Mouse (Mus musculus): ENCODE measurements at regions not wholly inside any gene's neighbourhood (a gene's known extent, or its start where the extent isn't known, plus 50 kb on each side); places are given as distances from the start of the nearest gene placed in this dataset.
A peak's percentile ranks its signal among the peaks of the same experiment; 100 is the strongest.

DNA sequence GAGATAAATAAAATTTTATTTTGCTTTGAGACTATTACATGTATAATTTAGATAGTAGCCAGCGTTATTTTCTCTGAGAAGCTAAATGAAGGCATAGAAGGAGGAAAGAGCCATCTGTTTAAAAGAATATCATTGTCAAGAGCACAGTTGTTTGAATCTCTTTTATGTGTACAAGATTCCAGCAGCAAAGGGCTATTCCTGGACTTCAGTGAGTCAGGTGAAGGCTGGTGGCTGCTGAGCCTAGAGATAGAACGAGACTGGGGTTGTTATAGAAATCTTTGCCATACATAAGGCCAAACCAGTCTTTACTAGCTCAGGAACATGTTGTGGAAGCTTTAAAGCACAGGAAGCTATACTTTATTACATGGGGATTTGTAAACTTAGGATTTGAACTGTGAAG lies 261.6 kb downstream of the Adcyap1 start:
- peak; percentile 47 for DNase-seq (ENCODE audit: low read depth, low spot score)

DNA sequence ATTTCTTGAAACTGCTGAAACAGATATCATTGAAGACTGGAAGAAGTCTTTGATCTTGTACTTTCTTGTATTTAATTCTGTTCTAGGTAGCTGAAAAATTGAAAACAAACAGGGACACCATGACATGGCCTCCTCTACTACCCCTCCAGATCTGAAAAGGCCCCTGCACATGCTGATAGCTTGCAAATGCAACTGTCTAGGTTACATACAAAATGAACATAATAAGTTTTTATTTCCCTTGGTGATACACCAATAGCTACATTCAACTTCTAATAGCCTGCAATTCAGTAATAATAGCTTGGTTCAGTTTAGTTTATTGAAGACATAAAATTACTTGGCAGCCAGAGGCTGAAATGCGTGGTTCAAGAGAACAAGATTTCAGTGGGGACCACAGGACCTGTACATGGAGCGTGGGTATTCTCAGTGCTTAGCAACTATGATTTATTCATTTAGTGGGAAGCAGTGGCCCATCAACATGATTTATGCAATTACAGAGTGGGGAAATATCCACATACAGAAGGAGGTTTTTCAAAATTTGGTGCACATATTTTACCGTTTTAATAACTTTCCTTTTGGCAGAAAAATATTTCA lies 264.9 kb downstream of the Adcyap1 start:
- peak; percentile 1 for DNase-seq (ENCODE audit: low read depth, low spot score)

DNA sequence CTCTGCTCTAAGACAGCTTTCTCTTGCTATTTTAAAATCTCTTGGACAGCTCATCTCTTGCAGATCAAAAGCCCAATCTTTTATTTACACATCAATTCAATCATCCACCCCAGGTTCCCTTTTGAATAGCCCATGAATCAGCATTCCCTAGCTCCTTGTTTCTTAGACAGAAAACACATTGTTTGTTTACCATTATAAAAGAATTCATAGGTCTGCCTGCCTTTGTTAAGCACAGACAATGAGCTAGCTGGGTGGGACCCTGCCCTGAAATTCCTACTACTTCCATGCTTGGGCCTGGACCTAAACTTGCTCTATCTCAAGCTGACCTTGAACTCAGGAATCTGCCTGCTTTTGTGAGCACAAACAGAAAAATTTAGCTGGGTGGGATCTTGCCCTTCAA lies 283.6 kb downstream of the Adcyap1 start:
- no peak for DNase-seq (ENCODE audit: low read depth, low spot score)

DNA sequence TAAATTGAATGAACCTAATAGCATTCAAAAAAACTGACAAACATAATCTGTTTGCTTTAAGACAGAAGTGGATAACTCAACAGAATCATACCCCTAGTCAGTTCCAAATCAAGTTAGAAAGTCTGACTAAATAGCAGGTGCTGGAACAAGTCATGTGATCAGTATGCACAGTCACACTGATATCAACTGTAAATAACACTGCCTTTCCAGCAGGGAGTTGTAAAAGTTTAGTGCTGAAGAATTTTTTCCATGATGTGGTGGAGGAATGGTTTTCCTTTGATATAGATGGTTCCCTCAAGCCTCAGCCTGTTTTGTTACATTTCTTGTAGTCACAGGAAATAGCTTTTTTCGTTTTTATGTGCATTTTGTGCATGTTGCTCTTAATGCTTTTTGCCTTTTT lies 285.7 kb downstream of the Adcyap1 start:
- no peak for DNase-seq (ENCODE audit: low read depth, low spot score)

DNA sequence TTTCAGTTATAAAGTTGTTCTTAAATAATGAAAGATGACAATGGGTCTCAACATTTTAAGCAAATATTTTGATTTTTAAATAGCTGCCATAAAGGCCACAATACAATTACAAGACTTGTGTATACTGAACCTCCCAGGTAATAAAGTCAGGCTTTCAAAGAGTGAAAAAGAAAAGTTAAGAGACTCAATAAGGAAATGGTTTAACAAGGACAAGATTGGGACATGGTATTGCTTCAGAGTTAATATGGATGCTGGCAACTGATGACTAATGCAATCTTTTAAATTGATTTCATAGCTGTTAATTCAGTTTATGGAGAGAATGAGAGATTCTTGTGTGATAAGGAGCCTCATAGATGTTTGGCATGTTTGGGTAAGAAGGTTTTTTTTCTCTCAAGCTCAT lies 287.6 kb downstream of the Adcyap1 start:
- no peak for DNase-seq (ENCODE audit: low read depth, low spot score)

DNA sequence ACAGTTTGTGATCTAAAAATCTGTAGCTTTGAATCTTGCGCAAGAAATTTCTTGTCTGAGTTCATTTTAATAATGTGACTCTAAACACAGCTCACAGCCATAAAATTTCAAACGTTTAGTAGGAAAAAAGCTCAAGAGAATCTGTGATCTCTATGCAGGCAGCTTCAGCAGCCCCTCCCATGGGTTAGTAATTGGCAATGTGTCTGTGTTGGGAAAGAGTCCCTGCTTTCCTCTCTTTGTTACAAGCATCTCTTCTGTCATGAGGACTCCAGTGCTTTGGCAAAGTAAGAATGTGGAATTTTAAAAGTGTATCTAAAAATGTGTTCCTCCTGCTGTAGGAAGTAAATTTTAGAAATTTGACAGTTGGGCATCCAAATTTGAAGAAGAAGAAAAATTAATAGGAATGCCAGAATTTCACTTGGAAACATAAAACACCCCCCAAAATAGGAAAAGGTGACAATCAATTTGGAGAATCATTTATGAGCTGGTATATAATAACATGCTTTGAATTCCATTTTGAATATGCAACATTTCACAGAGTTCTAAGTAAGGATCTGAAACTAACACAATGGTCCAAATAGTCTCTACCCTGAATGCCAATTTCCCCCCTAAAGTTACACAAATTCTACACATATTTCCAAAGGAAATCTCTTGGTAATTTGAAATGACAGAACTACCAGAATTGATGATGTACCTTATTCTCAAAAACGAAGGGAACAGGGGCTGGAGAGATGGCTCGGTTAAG lies 291.3 kb downstream of the Adcyap1 start:
- peak; percentile 33 for DNase-seq (ENCODE audit: low read depth, low spot score)

DNA sequence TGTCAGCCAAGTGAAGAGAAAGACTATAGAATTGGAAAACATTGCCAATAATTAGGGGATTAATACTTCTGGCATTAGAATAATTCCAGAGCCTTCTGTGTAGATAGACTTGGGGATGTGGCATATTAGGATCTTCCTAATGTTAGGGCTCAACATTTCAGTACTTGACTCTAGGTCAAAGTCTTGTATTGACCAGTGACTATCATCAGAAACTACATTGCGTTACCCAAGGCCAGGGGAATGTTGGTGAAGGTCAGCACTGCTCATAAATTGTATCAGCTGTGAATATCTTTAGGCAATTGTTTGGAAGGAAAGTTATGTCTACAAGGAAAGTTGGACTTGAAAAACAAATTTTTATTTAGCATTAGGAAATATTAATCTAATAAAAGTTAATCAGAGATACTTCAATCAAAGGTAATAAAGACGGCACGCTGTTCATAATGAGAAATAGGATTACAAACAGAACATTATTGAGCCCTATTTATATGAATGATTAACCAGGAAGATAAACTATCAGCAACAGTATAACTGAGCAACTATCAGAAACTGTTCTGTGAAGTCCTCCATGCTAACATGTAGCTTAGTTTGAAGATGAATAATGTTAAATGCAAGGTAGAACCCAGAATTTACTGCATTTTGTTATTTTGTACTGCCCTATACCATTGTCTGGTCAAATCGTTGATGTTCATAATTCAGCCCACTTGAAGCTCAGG lies 310.2 kb downstream of the Adcyap1 start:
- no peak for DNase-seq (ENCODE audit: low read depth, low spot score)

DNA sequence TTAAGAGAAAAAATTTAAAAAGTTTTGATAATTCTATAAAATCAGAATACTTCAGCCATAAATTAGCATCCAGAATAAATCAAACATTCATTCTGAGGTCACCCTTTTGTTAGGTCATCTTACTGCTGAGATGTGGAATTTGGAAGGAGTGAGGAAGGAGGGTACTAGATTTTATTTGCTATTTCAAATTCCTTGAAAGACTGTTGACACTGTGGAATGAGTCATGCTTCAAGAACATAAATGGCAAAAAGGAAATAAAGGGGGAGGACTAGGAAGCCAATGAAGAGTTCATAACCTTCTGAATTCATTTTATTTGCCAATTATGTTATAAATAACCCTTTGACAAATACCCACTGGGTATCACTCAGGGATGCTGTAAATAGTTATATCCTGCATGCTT lies 324.6 kb downstream of the Adcyap1 start:
- DNase-seq (ENCODE audit: low read depth, low spot score): no peak

DNA sequence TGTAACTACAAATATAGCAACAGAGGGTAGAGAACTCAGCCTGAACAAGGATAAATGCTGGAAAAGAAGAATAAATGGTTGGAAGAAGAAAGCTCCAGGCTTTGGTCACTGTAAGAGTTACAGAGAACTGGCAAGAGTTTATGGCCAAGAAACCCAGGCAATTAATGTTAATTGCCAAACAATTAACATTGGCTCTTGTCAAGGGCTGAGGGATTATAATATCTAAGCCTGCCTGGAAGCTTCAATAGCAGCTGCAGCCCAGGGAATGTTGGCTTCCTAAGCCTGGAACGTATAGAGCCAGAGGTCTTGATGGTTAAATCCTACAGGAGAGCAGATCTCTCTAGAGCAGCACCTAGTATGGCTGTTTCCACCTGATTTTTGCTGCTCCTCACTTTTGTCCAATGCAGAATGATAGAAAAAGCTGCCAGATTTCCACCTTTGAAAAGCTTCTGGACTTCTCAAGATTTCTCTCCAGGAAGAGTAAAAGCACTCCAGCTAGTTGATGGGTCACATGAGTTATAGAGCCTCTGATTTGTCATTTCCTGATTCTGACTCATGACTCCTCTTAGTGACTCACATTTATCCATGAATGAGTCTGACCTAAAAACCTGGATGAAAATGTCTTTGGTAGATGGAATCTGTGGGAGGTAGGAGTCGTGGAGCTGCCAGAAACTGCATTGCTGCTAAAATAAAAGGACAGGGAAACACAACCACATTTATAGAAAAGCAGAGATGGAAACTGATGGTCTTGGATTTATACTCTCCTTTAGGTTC lies 327.2 kb downstream of the Adcyap1 start:
- DNase-seq (ENCODE audit: low read depth, low spot score): peak; percentile 63

DNA sequence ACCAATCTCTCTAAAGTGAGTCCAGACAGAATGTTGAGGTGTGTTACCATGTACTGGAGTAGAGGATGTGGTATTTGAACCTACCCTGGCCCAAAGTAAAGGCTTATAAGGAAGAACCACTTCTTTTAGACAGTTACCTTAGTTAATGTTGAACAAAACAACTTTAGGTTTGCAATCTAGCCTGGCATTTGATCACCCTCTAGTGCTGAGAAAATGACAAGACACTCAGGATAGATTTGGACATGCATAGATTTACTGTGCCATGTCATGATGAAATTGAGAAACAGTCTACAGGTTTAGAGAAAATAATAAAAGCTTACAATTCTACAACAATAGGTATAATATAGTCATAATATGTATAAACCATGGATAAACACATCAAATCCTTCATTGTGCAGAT lies 333.7 kb downstream of the Adcyap1 start:
- no peak for DNase-seq (ENCODE audit: low read depth, low spot score)

DNA sequence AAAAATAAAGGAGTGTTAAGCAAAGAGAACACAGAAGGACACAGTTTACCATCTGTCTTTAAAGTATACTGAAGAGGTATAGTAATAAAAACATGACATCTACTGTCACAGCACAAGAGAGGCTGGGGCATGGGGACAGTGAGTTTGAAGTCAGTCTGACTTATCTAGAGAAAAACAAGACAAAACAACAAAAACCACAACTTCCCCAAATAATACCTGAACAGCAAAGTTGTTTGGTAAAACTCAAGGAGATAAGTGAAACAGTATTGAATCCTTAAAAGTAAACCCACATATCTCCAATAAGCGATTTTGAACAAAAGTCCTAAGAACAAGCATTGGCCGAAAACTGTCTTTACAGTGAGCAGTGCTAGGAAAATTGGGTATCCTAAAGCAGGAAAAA lies 336.1 kb downstream of the Adcyap1 start:
- no peak for DNase-seq (ENCODE audit: low read depth, low spot score)

DNA sequence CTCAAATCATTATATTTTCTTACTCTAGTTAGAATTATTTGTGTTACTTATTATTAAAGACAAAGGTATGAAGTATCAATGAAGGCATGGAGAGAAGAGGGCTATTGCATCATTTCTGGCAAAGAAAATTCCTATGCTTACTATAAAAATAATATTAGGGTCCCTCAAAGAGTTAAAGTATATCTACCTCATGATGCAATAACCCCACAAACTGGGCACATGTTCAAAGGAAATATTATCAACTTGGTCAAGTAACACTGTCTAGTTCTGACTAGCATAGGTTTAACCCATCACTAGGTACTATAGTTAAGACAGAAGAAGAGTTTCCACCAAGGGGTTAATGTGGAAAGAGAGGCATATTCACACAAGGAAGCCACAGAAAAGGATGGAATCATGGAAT lies 336.9 kb downstream of the Adcyap1 start:
- DNase-seq (ENCODE audit: low read depth, low spot score): no peak

DNA sequence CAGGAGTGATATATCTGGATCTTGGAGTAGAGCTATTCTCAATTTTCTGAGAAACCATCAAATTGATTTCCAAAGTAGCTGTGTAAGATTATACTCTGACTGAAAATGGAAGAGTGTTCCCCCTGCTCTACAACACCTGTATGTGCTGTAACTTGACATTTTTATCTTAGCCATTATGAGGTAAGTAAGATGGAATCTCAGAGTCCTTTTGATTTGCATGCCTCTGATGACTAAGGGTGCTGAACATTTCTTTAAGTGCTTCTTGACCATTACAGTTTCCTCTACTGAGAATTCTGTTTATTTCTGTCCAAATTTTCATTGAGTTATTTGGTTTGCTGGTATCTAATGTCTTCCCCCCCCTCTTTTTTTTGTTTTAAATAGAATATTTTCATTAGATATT lies 343.0 kb downstream of the Adcyap1 start:
- no peak for DNase-seq (ENCODE audit: low read depth, low spot score)

DNA sequence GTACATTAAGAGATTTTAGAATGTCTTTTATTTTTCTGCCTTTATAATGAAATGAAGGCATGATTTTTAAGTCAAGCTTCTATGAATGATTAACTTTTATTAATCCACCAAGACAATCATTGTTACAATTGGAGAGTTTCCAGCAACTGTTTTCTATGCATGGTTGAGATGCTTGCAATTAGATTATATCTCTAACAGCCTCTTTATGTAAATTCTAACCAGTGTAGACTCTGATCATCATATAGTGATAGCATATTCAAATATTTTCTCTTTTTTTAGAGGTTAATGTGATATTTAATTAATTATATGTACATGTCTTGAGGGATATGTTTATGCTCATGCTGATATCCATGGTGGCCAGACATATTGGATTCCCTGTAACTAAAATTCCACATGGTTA lies 351.5 kb downstream of the Adcyap1 start:
- no peak for DNase-seq (ENCODE audit: low read depth, low spot score)

DNA sequence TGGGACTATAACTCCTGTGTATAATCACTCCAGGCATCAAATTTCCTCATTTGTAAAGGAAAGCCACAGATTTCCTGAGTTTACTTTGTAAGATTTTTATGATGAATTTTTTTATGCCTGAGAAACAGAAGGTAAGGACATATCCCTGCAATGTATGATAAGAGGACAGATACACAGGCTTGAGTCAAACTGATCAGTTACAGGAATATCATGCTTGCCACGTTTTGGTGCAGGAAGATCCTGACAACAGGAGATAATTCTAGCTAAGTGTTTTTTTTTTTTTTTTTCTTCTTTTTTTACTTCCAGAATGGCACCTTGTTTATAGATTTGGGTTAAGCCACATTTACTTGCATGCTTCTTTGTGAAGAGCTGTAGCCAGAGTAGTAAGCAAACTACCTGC lies 357.1 kb downstream of the Adcyap1 start:
- DNase-seq (ENCODE audit: low read depth, low spot score): no peak

DNA sequence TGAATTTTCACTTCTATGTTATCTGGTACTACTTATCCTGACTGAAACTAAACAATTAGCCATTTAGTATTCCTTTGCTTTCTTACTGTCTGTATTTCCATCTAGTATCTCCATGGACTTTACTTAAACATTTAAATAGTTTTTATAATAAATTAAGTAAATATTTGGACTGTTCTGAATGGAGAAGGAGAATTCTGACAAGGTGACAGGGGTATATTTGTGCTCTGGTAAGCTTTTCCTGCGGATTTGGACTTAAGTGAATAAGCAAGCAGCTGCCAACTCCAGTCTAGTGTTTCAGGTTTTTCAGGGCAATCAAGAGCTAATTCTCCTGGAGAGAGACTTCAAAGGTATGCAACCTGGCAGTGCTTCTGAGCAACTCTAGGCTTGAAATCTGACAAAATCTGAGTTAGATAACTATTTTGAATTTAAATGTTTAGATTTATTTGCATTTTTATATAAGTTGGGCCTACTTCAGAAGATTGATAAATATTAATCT lies 364.5 kb downstream of the Adcyap1 start:
- DNase-seq (ENCODE audit: low read depth, low spot score): peak; percentile 8

DNA sequence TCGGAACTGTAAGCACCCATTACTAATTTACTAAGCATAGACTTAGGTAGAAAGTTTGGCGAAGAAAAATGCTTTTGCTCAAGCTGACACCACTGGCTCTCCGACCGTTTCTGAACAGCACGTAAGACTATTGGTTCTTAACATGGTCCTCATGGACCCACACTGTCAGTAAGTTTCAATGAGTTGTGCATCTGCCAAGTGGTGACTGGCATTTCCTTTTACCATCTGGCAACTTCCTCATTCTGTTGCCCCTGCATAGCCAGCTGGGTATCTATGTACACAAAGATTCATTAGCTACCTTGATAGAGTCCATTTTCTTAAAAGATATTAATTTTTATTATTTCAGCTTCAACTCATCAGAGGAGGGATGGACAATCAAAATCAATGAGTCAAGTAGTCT lies 381.2 kb downstream of the Adcyap1 start:
- no peak for DNase-seq (ENCODE audit: low read depth, low spot score)

DNA sequence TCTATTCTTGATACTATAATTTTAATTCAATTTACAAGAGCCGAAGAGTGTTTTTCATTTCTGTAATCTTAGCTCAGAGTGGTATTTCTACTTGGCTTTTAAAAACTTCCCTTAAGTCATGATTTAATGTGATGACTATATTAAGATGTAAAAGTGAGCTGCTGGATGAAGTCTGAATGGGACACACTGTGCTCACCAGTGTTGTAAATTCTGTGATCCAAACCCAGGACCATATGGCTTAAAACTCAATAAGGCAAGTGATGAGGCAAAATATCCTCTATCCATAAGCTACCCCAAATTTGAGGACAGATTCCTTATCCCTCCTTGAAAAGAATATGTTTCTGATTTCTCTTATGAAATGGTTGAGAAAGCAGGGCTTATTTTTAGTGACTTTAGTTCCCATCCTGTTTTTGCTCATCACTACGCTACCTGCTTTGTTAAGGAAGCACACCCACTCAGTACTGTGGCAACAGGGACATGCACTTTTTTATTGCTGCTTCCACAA lies 399.4 kb downstream of the Adcyap1 start:
- DNase-seq (ENCODE audit: low read depth, low spot score): peak; percentile 58

DNA sequence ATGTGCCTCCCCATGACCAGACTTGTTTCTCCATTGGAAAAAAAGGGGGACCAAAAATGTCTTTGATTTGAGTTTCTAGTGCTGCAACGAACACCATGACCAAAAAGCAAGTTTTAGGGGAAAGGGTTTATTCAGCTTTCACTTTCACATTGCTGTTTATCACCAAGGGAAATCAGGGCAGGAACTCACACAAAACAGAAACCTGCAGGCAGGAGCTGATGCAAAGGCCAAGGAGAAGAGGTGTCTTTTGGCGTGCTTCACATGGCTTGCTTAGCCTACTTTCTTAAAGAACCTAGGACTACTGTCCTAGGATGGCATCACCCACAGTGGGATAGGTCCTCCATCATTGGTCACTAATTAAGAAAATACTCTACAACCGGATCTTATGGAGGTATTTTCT lies 401.4 kb downstream of the Adcyap1 start:
- no peak for DNase-seq (ENCODE audit: low read depth, low spot score)

DNA sequence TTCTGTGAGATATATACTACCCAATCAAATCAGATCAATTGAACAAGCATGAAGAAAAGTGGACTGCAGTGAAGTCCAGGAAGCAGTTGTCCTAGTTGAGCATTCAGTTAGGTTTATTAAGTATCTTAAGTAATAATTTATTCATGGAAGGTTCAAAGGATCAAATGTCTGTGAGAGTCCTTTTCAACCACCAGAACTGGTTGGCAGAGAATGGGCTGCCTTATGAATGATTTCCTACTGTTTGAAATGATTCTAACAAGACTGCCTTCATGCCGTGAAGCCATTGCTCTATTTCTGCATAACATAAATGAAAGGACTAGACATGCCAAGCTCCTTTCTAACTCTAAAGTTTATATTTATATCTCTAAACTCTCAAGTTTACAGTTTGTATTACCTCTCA lies 410.4 kb downstream of the Adcyap1 start:
- no peak for DNase-seq (ENCODE audit: low read depth, low spot score)

DNA sequence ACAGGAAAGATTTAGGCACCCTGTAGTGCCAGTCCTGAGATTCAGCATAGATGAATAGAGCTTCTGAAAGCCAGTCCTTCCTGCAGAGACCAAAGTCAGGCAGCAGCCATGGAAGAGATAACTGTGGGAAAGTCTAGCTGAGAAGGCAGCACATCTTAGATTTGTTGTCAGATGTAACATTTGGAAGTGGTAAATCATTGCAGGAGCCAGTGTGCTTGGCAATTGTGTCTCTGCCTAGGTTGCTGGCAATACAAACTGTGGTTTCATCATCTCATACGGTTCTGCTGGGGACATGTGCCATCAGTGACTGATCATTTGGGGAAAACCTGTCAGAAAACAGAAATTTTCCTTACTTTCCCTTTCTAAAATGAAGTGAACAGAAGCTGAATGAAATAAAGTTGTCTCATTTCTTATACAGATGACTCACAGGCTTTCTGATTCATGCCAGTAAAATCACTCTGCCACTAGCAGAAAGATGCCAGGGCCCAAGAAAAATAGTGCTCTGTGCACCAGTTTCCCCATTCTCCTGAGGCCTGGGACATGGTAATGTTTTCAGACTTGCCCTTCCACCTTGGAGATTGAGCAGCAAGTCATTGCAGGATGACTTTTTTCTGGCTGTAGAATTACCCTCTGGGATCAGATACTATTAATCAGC lies 411.3 kb downstream of the Adcyap1 start:
- DNase-seq (ENCODE audit: low read depth, low spot score): peak; percentile 65

Measured in brain, adult 2 months (tissue).